Mouse (Mus musculus) heart, postnatal 0 days (tissue): Measurements from ENCODE around the gene Cdkn2aipnl.

ENCODE experiments used
- CTCF ChIP-seq: IDR thresholded peaks from 2 replicates; pipeline ENCODE4 v1.5.1; 2016; ENCODE audit warnings: antibody characterized with exemption, control low read depth, low read depth
- EP300 ChIP-seq: IDR thresholded peaks from 2 replicates; pipeline ENCODE4 v1.6.1; 2016; ENCODE audit warnings: antibody characterized with exemption, low read depth

DNA sequence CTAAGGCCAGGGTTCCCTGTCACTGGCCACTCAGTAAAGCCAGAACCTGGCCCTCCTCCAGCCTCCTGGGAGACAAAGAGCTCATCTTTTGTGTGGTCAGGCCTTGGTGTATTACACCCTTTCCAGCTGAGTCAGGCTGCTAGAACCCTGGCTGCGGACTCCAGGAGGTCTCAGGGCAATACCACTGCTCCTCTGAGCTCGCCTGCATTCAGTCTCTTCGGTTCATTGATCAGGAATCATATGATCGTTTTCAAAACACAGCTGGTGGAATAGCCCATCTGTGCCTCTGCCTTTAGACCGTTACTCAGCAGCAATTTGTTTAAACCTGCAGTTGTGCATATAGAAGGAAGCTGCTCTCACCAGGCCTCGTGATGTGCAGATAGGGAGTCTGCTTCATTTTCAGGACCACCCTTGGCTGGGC is 30.1 kb upstream of the Cdkn2aipnl start:
- TF ChIP-seq CTCF, result no peak
- no peak for TF ChIP-seq EP300
